Mouse (Mus musculus) CD4-positive, CD25-positive, alpha-beta regulatory T cell (primary cell): ENCODE data around the gene Tmem131l. TPM values are rescaled to one million over a fixed set of nuclear protein-coding genes. Genes with fewer than 3 reads are reported as not detected.

Source experiments
- polyA plus RNA-seq: library from polyadenylated mRNA; unstranded; fragments of 100-300 nt; shearing (Covaris generic); gene quantifications from one replicate; pipeline ENCODE4 v1.2.1, GENCODE M21; 2017

The Tmem131l gene
- polyA plus RNA-seq = 71.3 TPM

DNA sequence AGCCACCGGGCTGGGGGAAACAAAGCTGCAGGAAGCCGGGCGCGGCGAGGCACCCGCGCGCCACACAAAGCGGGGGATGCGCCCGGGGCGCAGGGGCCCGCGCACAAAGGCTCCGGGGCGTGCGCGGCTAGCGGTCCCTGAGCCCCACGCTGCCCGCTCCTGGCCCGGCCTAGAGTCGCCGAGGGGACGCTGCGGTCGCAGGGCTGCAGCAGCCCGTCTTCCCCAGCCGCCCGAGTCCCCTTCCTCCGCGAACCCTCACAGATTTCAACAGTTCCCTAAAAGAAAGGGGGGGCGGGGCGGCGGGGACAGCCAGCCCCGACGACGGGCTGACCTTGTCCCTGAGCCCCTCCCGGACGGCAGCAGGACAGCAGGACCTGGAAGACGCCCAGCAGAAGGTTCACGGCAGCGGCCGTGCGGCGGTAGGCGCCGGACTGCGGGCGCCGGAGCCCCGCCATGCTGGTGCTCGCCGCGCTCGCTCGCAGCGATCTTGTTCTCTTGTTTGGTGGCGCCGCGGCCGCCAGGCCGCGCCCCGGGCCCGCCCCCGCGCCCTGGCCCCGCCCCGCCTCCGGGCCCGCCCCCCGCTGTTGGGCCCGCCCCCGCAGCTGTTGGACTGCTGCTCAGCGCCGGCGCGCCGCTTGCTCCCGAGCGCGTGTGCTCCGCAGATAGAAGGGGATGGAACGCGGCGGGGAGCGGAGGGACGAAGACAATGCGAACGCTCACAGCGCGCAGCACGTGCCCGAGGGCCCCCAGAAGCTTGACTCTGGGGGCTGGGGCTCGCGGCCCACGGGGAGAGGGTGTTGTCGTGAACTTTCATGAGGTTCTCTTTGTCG is at the start of gene Tmem131l:
Tmem131l (minus strand) TSS at position 530 of the 830 bp plus-strand sequence.

Other genes starting within 250 kb of the Tmem131l start
- gene Tlr2, start 198.4 kb downstream of the Tmem131l start, polyA plus RNA-seq = 3.8 TPM
- gene Mnd1, start 115.6 kb upstream of the Tmem131l start, polyA plus RNA-seq = 0.62 TPM
- not detected for gene Gm6525, start 133.9 kb upstream of the Tmem131l start, polyA plus RNA-seq